Mouse (Mus musculus) lung, embryonic 16.5 days (tissue): ENCODE results near the gene Arl8b. TPM values are rescaled to one million over a fixed set of nuclear protein-coding genes. Genes with fewer than 3 reads are reported as not detected.

Source experiments
- ATAC-seq: fragments of 200-750 bp; cut with Nextera tagmentation; 2 replicates; pipeline ENCODE4 v1.8.0; 2017; ENCODE audit warnings: low read depth, mild to moderate bottlenecking, moderate library complexity
- H3K27ac ChIP-seq: fragments of 300-500 bp; sonication (generic); 2 replicates; pipeline ENCODE4 v1.5.1; 2014; ENCODE audit warnings: mild to moderate bottlenecking, control low read depth, low read length
- H3K27me3 ChIP-seq: fragments of 300-500 bp; sonication (generic); 2 replicates; pipeline ENCODE4 v1.6.1; 2014; ENCODE audit warnings: low read depth, low read length, mixed read lengths; ENCODE audit not compliant: control insufficient read depth, insufficient read depth
- H3K36me3 ChIP-seq: fragments of 300-500 bp; sonication (generic); 2 replicates; pipeline ENCODE4 v1.6.1; 2014; ENCODE audit warnings: low read length; ENCODE audit not compliant: control insufficient read depth, insufficient read depth
- H3K4me1 ChIP-seq: fragments of 300-500 bp; sonication (generic); replicated peaks from 2 replicates; pipeline ENCODE4 v1.6.1; 2014; ENCODE audit warnings: low read length, mixed read lengths; ENCODE audit not compliant: control insufficient read depth, insufficient read depth
- H3K4me2 ChIP-seq: fragments of 300-500 bp; sonication (generic); 2 replicates; pipeline ENCODE4 v1.6.1; 2014; ENCODE audit warnings: low read depth, low read length, control low read depth
- H3K4me3 ChIP-seq: fragments of 300-500 bp; sonication (generic); 2 replicates; pipeline ENCODE4 v1.5.1; 2014; ENCODE audit warnings: mild to moderate bottlenecking, low read length, control low read depth
- H3K9ac ChIP-seq: fragments of 300-500 bp; sonication (generic); 2 replicates; pipeline ENCODE4 v1.6.1; 2014; ENCODE audit warnings: low read length, control low read depth
- H3K9me3 ChIP-seq: fragments of 300-500 bp; sonication (generic); 2 replicates; pipeline ENCODE4 v1.6.1; 2016; ENCODE audit warnings: low read length; ENCODE audit not compliant: control insufficient read depth
- WGBS: fragments of 180-500 bp; shearing (Covaris S2); extraction: QIAGEN DNeasy Blood & Tissue Kit; methylation state at CpG from one replicate; pipeline ENCODE4 v1.1.7; 2014; 5-methylcytosine and 5-hydroxymethylcytosine counted together
- polyA plus RNA-seq: library from polyadenylated mRNA; unstranded; fragments of >200 nt; fragmentation: Nextera tagmentation; extraction: Ambion mirVana; gene quantifications from 2 replicates; pipeline ENCODE4 v1.2.1, GENCODE M21; 2015

Arl8b gene
- polyA plus RNA-seq, 1 experiment from 2014 or later, result 91.2 TPM

- no peak for ATAC-seq
- WGBS, result 76% methylated on average over 7 of the region's 7 CpGs
These were observed 23.0 kb downstream of the Arl8b start for GRCm38 (mm10) chr6:108805871-108806270.

GRCm38 (mm10) chr6:108807446-108807845 lies 24.5 kb downstream of the Arl8b start:
- ATAC-seq, result no peak
- WGBS, result 70% methylated on average over 3 of the region's 3 CpGs
- no peak overlapping the region for H3K4me2 ChIP-seq

More at GRCm38 (mm10) chr6:108805871-108806270, 23.0 kb downstream of the Arl8b start:
- no peak overlapping the region for H3K4me3 ChIP-seq
- no peaks in the 10 kb centered on the region for H3K27me3 ChIP-seq
- no peak overlapping the region for H3K27ac ChIP-seq
- H3K9me3 ChIP-seq, result no peaks in the 10 kb centered on the region
- H3K4me1 ChIP-seq, result peaks cover 4% of the 10 kb centered on the region; the same call in 1 of the 2 replicates
- H3K9ac ChIP-seq, result no peak overlapping the region
- no peak overlapping the region for H3K4me2 ChIP-seq
- H3K36me3 ChIP-seq, result no peaks in the 10 kb centered on the region

GRCm38 (mm10) chr6:108808786-108809185 lies 25.9 kb downstream of the Arl8b start:
- Histone ChIP-seq H3K4me2 (no peak overlapping the region), H3K9ac (no peak overlapping the region), H3K27ac (no peak overlapping the region), H3K36me3 (no peaks in the 10 kb centered on the region), H3K9me3 (no peaks in the 10 kb centered on the region), H3K27me3 (no peaks in the 10 kb centered on the region), H3K4me1 (peaks cover 4% of the 10 kb centered on the region; the same call in 1 of the 2 replicates), H3K4me3 (no peak overlapping the region)
- 63% methylated on average over 1 of the region's 1 CpGs for WGBS
- ATAC-seq, result no peak

More at GRCm38 (mm10) chr6:108807446-108807845, 24.5 kb downstream of the Arl8b start:
- H3K9me3 ChIP-seq, result no peaks in the 10 kb centered on the region
- H3K4me3 ChIP-seq, result no peak overlapping the region
- no peak overlapping the region for H3K27ac ChIP-seq
- peaks cover 4% of the 10 kb centered on the region; the same call in 1 of the 2 replicates for H3K4me1 ChIP-seq
- H3K36me3 ChIP-seq, result no peaks in the 10 kb centered on the region
- H3K27me3 ChIP-seq, result no peaks in the 10 kb centered on the region
- H3K9ac ChIP-seq, result no peak overlapping the region

GRCm38 (mm10) chr6:108810237-108810636 lies 27.3 kb downstream of the Arl8b start:
- no peak overlapping the region for H3K27ac ChIP-seq
- H3K9me3 ChIP-seq, result no peaks in the 10 kb centered on the region
- no peaks in the 10 kb centered on the region for H3K27me3 ChIP-seq
- no peak overlapping the region for H3K4me3 ChIP-seq
- H3K4me1 ChIP-seq, result no peaks in the 10 kb centered on the region; the same call in 1 of the 2 replicates
- no peak for ATAC-seq
- no peak overlapping the region for H3K9ac ChIP-seq
- WGBS, result 70% methylated on average over 10 of the region's 10 CpGs
- no peak overlapping the region for H3K4me2 ChIP-seq
- peaks cover 4% of the 10 kb centered on the region for H3K36me3 ChIP-seq

GRCm38 (mm10) chr6:108812134-108812533 lies 29.2 kb downstream of the Arl8b start:
- no peak for ATAC-seq
- Histone ChIP-seq H3K9ac (no peak overlapping the region), H3K27ac (no peak overlapping the region), H3K4me3 (no peak overlapping the region), H3K4me2 (no peak overlapping the region), H3K4me1 (no peaks in the 10 kb centered on the region), H3K27me3 (no peaks in the 10 kb centered on the region), H3K36me3 (peaks cover 7% of the 10 kb centered on the region), H3K9me3 (no peaks in the 10 kb centered on the region)
- 86% methylated on average over 2 of the region's 2 CpGs for WGBS

GRCm38 (mm10) chr6:108817510-108817909 lies 34.6 kb downstream of the Arl8b start:
- no peak for ATAC-seq
- Histone ChIP-seq H3K4me3 (no peak overlapping the region), H3K27ac (no peak overlapping the region), H3K4me2 (no peak overlapping the region), H3K9me3 (no peaks in the 10 kb centered on the region), H3K4me1 (no peaks in the 10 kb centered on the region), H3K36me3 (peaks cover 22% of the 10 kb centered on the region), H3K9ac (no peak overlapping the region), H3K27me3 (no peaks in the 10 kb centered on the region)
- 74% methylated on average over 4 of the region's 4 CpGs for WGBS

GRCm38 (mm10) chr6:108824816-108825545 lies 42.1 kb downstream of the Arl8b start:
- ATAC-seq, result no peak
- H3K27ac ChIP-seq, result no peak overlapping the region
- 48% methylated on average over 7 of the region's 7 CpGs for WGBS
- H3K4me3 ChIP-seq, result no peak overlapping the region
- H3K36me3 ChIP-seq, result peaks cover 13% of the 10 kb centered on the region
- no peaks in the 10 kb centered on the region for H3K27me3 ChIP-seq
- no peaks in the 10 kb centered on the region for H3K9me3 ChIP-seq
- H3K4me2 ChIP-seq, result no peak overlapping the region
- H3K9ac ChIP-seq, result no peak overlapping the region
- peaks cover 14% of the 10 kb centered on the region for H3K4me1 ChIP-seq

GRCm38 (mm10) chr6:108826070-108826469 lies 43.2 kb downstream of the Arl8b start:
- no peak overlapping the region for H3K9ac ChIP-seq
- no peaks in the 10 kb centered on the region for H3K9me3 ChIP-seq
- 64% methylated on average over 3 of the region's 3 CpGs for whole genome bisulfite sequencing
- no peak overlapping the region for H3K4me3 ChIP-seq
- no peak overlapping the region for H3K4me2 ChIP-seq
- peaks cover 17% of the 10 kb centered on the region for H3K4me1 ChIP-seq
- no peak for ATAC-seq
- H3K36me3 ChIP-seq, result peaks cover 11% of the 10 kb centered on the region
- no peaks in the 10 kb centered on the region for H3K27me3 ChIP-seq
- H3K27ac ChIP-seq, result no peak overlapping the region

GRCm38 (mm10) chr6:108827336-108827920 lies 44.5 kb downstream of the Arl8b start:
- 22% methylated on average over 5 of the region's 5 CpGs for WGBS
- H3K4me2 ChIP-seq, result peak overlapping the region; percentile 92
- H3K27ac ChIP-seq, result no peak overlapping the region
- no peak for ATAC-seq
- H3K9ac ChIP-seq, result peak overlapping the region; percentile 75
- no peaks in the 10 kb centered on the region for H3K27me3 ChIP-seq
- H3K4me3 ChIP-seq, result peak overlapping the region; percentile 95
- H3K9me3 ChIP-seq, result no peaks in the 10 kb centered on the region
- H3K4me1 ChIP-seq, result peaks cover 22% of the 10 kb centered on the region
- H3K36me3 ChIP-seq, result peaks cover 6% of the 10 kb centered on the region
